9 mouse cellular contexts compared by ENCODE assay signal in the genomic region with DNA sequence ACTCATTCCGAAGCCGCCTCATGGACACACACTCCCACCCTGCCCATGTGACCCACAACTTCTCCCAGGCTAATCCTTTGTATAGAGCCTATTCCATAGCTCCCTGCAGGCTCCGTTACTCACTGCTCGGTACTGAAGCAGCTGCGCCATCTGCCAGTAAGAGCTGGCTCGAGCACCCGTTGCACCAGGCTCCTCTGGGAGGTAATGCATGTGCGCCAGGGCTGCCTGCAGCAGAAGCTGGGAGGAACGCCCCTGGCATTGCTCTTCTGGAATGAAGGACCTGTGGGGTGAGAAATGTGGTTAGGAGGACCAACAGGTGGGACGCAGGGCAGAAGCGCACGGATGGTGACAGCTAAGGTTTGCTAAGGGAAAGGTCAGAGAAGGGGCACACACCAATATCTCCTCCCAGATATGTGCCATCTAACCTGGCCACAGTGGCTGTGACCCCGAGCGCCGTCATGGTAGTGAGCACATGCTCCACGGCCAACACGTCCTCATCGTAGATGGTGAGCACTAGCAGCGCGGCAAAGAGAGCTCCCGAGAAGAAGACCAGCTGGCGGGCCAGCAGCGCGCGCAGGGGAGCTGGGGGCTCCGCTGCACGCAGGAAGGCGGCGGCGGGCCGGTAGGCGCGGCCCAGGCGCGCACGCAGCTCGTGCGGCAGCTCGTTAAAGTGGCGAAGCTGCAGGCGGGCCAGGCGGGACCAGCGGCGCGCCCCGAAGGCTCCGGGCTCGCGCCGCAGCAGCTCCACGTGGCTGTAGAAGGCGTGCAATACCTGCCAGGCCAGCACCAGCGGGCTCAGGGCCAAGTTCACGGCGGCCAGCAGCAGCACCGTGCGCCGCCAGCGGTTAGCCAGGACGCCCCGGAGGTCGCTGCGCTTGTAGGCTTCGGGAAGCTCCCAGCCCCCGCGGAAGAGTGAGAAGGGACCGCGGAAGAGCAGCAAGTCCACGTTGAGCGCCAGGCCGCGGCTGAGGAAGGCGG. TPM values are rescaled to one million over a fixed set of nuclear protein-coding genes. Genes with fewer than 3 reads are reported as not detected.
DNase-seq lines count a peak whose midpoint lies in the region; ATAC-seq lines count a peak whose summit lies in the region.
"Had no signal": no experiment of that assay in that cellular context is flagged by ENCODE, and none has a peak within 500 bp of the region (broad histone marks: within the 10 kb centered on the region; RNA-seq: fewer than 3 reads in every experiment).

No protein-coding gene starts in this region.

- H3K36me3 ChIP-seq in forebrain, embryonic 10.5 days (replicated peaks) = no peaks in the 10 kb centered on the region
- H3K36me3 ChIP-seq in liver, embryonic 15.5 days (replicated peaks) = no peaks in the 10 kb centered on the region
- H3K36me3 ChIP-seq in neural tube, embryonic 12.5 days = no peaks in the 10 kb centered on the region

- peak overlapping the region; percentile 78 for H3K27ac ChIP-seq in forebrain, embryonic 10.5 days
- H3K27ac ChIP-seq in liver, embryonic 15.5 days (replicated peaks) = no peak overlapping the region
- H3K27ac ChIP-seq in neural tube, embryonic 12.5 days = 0 out of 2 replicates have a peak overlapping the region, but pooled peaks have one; percentile 12

- intact Hi-C loops in heart, postnatal 14 days (cut with DNase I) = loop anchor here (10.0 kb wide), 1 partner anchor 223 kb away; the partner anchor contains the start of gene Nupl2

- H3K9ac ChIP-seq in liver, embryonic 15.5 days = peak overlapping the region; percentile 32; the same call in 1 of the 2 replicates
- peak overlapping the region; percentile 54 for H3K9ac ChIP-seq in neural tube, embryonic 12.5 days

- peak; percentile 19 for ATAC-seq in CD4-positive, CD25-positive, alpha-beta regulatory T cell, adult 4 months
- 0 out of 2 replicates have a peak, but pooled peaks have one; percentile 3 for ATAC-seq in liver, embryonic 15.5 days (ENCODE audit: insufficient read depth)
- ATAC-seq in neural tube, embryonic 12.5 days (ENCODE audit: low FRiP score, low read depth) = peak; percentile 52

- peak overlapping the region; percentile 61 for H3K4me3 ChIP-seq in forebrain, embryonic 10.5 days
- peak overlapping the region; percentile 46 for H3K4me3 ChIP-seq in liver, embryonic 15.5 days (replicated peaks)
- peak overlapping the region; percentile 40 for H3K4me3 ChIP-seq in neural tube, embryonic 12.5 days

- peaks cover 62% of the 10 kb centered on the region for H3K4me1 ChIP-seq in forebrain, embryonic 10.5 days
- H3K4me1 ChIP-seq in liver, embryonic 15.5 days (replicated peaks) = peaks cover 49% of the 10 kb centered on the region
- peaks cover 30% of the 10 kb centered on the region for H3K4me1 ChIP-seq in neural tube, embryonic 12.5 days

- H3K27me3 ChIP-seq in forebrain, embryonic 10.5 days (ENCODE audit: poor library complexity, severe bottlenecking) = peaks cover 77% of the 10 kb centered on the region
- peaks cover 50% of the 10 kb centered on the region for H3K27me3 ChIP-seq in liver, embryonic 15.5 days
- H3K27me3 ChIP-seq in neural tube, embryonic 12.5 days (replicated peaks) = peaks cover 39% of the 10 kb centered on the region

- H3K9me3 ChIP-seq in forebrain, embryonic 10.5 days = no peaks in the 10 kb centered on the region
- H3K9me3 ChIP-seq in liver, embryonic 15.5 days (replicated peaks) = no peaks in the 10 kb centered on the region
- H3K9me3 ChIP-seq in neural tube, embryonic 12.5 days = no peaks in the 10 kb centered on the region

- WGBS in forebrain, embryonic 10.5 days = under 1% methylated on average over 73 of the region's 73 CpGs
- WGBS in liver, embryonic 15.5 days (ENCODE audit: insufficient replicate concordance) = 1% methylated on average over 73 of the region's 73 CpGs
- WGBS in neural tube, embryonic 12.5 days = under 1% methylated on average over 73 of the region's 73 CpGs

- peak; percentile 37 for DNase-seq in adrenal gland, adult 8-10 months
- DNase-seq in forebrain, embryonic 10.5 days (ENCODE audit: extremely low spot score, low spot score) = peak; percentile 57
- DNase-seq in heart, postnatal 14 days = peak; percentile 75 to 76
- peak; percentile 86 to 93 for DNase-seq in kidney, postnatal 36 days
- peak; percentile 74 for DNase-seq in thymus, postnatal 4 days

- H3K4me2 ChIP-seq in liver, embryonic 15.5 days = peak overlapping the region; percentile 73
- H3K4me2 ChIP-seq in neural tube, embryonic 12.5 days (replicated peaks) = peak overlapping the region; percentile 95

RNA-seq across cellular contexts. Expression of gene Atg9b, which starts 4.4 kb away (rescaled TPM):
- polyA plus RNA-seq in CD4-positive, CD25-positive, alpha-beta regulatory T cell, adult 4 months (2017; shearing (Covaris generic)) = 1 to 10 TPM; 2.2 to 3.2 TPM
- 1 to 10 TPM in 1 of 4 experiments, under 1 TPM in 3; 0.55 to 1.3 (median 0.64) TPM for total RNA-seq in adrenal gland, adult 8-10 months (2022)
- 0.99 and 1.3 TPM in 2 replicates for polyA plus RNA-seq in forebrain, embryonic 10.5 days (2016; fragmentation: Nextera tagmentation; extraction: Ambion mirVana)
- under 1 TPM; 0.41 to 0.45 TPM for total RNA-seq in heart, postnatal 14 days (2021)
- polyA plus RNA-seq in liver, embryonic 15.5 days (2015; fragmentation: Nextera tagmentation; extraction: Ambion mirVana) = 0.58 and 2.2 TPM in 2 replicates
- polyA plus RNA-seq in neural tube, embryonic 12.5 days (2016; fragmentation: Nextera tagmentation; extraction: Ambion mirVana) = 0.34 and 0.35 TPM in 2 replicates

RNA-seq across cellular contexts. Expression of gene Abcb8, which starts 5.9 kb away (rescaled TPM):
- polyA plus RNA-seq in CD4-positive, CD25-positive, alpha-beta regulatory T cell, adult 4 months (2017; shearing (Covaris generic)) = 10 to 100 TPM; 16.1 to 44.6 TPM
- total RNA-seq in adrenal gland, adult 8-10 months (2022) = 10 to 100 TPM; 73.5 to 97.6 (median 86.0) TPM
- 57.1 and 61.8 TPM in 2 replicates for polyA plus RNA-seq in forebrain, embryonic 10.5 days (2016; fragmentation: Nextera tagmentation; extraction: Ambion mirVana)
- total RNA-seq in heart, postnatal 14 days (2021) = 10 to 100 TPM; 81.9 to 87.0 TPM
- polyA plus RNA-seq in liver, embryonic 15.5 days (2015; fragmentation: Nextera tagmentation; extraction: Ambion mirVana) = 25.6 and 30.8 TPM in 2 replicates
- polyA plus RNA-seq in neural tube, embryonic 12.5 days (2016; fragmentation: Nextera tagmentation; extraction: Ambion mirVana) = 45.9 and 52.7 TPM in 2 replicates

RNA-seq across cellular contexts. Expression of gene Nos3, which starts 22.9 kb away (rescaled TPM):
- polyA plus RNA-seq in CD4-positive, CD25-positive, alpha-beta regulatory T cell, adult 4 months (2017; shearing (Covaris generic)) = under 1 TPM; 0.08 to 0.14 TPM
- total RNA-seq in adrenal gland, adult 8-10 months (2022) = 10 to 100 TPM in 1 of 4 experiments, 1 to 10 TPM in 3; 6.5 to 11.2 (median 9.1) TPM
- 7.6 and 8.1 TPM in 2 replicates for polyA plus RNA-seq in forebrain, embryonic 10.5 days (2016; fragmentation: Nextera tagmentation; extraction: Ambion mirVana)
- 10 to 100 TPM; 34.5 to 35.6 TPM for total RNA-seq in heart, postnatal 14 days (2021)
- 2.1 and 2.5 TPM in 2 replicates for polyA plus RNA-seq in liver, embryonic 15.5 days (2015; fragmentation: Nextera tagmentation; extraction: Ambion mirVana)
- polyA plus RNA-seq in neural tube, embryonic 12.5 days (2016; fragmentation: Nextera tagmentation; extraction: Ambion mirVana) = 9.2 and 9.4 TPM in 2 replicates

RNA-seq across cellular contexts. Expression of gene Asic3, which starts 25.6 kb away (rescaled TPM):
- polyA plus RNA-seq in CD4-positive, CD25-positive, alpha-beta regulatory T cell, adult 4 months (2017; shearing (Covaris generic)) = not detected
- under 1 TPM in 3 of 4 experiments, not detected in 1; 0.30 to 0.59 (median 0.55) TPM for total RNA-seq in adrenal gland, adult 8-10 months (2022)
- polyA plus RNA-seq in forebrain, embryonic 10.5 days (2016; fragmentation: Nextera tagmentation; extraction: Ambion mirVana) = 0.20 TPM in 1 of 2 replicates, not detected in the other
- total RNA-seq in heart, postnatal 14 days (2021) = under 1 TPM in 1 of 2 experiments, not detected in 1; 0.39 TPM
- not detected in 2 replicates for polyA plus RNA-seq in liver, embryonic 15.5 days (2015; fragmentation: Nextera tagmentation; extraction: Ambion mirVana)
- polyA plus RNA-seq in neural tube, embryonic 12.5 days (2016; fragmentation: Nextera tagmentation; extraction: Ambion mirVana) = 1.0 and 1.4 TPM in 2 replicates
- total RNA-seq: common myeloid progenitor, adult 5-6 weeks had no signal

RNA-seq across cellular contexts. Expression of gene Cdk5, which starts 35.8 kb away (rescaled TPM):
- 10 to 100 TPM; 53.8 to 61.7 TPM for polyA plus RNA-seq in CD4-positive, CD25-positive, alpha-beta regulatory T cell, adult 4 months (2017; shearing (Covaris generic))
- total RNA-seq in adrenal gland, adult 8-10 months (2022) = 10 to 100 TPM; 43.2 to 66.8 (median 56.2) TPM
- 42.7 and 48.9 TPM in 2 replicates for polyA plus RNA-seq in forebrain, embryonic 10.5 days (2016; fragmentation: Nextera tagmentation; extraction: Ambion mirVana)
- 10 to 100 TPM; 22.5 to 23.4 TPM for total RNA-seq in heart, postnatal 14 days (2021)
- polyA plus RNA-seq in liver, embryonic 15.5 days (2015; fragmentation: Nextera tagmentation; extraction: Ambion mirVana) = 7.7 and 8.8 TPM in 2 replicates
- polyA plus RNA-seq in neural tube, embryonic 12.5 days (2016; fragmentation: Nextera tagmentation; extraction: Ambion mirVana) = 75.4 and 79.2 TPM in 2 replicates

Comparison
In these comparisons a context has a peak if more than half of its experiments do, and no peak if none do; other contexts are left out.
1. DNase-seq: peak in every context shown above with its lines; median percentile 90 in kidney, postnatal 36 days; 76 in heart, postnatal 14 days; 74 in thymus, postnatal 4 days; 57 in forebrain, embryonic 10.5 days; 37 in adrenal gland, adult 8-10 months.